In the genomic region with DNA sequence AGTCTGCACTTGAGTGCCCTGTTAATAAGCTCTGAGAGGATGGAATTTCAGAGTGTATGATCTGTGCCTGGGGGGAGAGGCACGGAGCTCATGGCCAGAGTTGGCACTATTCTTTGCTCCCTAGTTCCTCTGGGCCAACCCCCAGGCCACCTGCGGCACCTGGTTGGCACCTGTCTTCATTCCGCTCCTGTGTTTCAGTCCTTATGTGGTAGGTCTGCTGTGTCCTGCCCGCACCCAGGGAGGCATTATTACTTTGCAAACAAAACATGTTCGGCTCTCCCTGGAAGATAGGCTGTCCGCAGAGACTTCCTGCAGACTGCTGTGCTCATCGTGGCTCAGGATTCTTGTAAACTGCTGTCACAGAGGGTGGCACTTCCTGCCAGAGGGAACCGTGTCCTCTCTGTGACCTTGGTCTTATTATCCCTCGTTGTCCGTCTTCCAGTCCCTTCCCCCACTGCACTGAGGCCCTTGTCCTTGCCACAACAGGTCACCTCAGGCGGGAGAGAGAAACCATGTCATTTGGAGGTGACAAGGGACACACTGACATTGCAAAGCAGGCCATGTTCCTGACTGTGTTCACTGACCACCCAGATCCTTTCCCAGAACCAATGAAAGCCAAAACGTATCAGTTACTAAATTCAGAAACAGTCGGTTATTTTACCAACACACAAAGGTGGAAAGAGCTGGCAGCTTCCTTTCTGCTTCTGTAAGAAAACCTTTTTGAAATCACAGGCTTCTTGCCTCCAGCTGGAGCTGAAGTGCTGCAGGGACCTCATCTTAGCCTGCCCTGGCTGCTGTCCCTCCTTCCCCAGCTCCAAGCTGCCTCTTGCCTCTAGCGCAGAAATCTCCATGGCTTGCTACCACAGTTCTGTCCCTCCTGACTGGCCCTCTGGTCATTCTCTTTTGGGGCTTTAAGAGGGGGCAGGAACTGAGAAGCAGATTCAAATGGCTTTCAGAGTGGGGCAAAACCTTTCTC, we compare ENCODE assay signal across 9 mouse cellular contexts.
DNase-seq lines count a peak whose midpoint lies in the region; ATAC-seq and TF ChIP-seq lines count a peak whose summit lies in the region.
"Had no signal": no experiment of that assay in that cellular context is flagged by ENCODE, and none has a peak within 500 bp of the region (broad histone marks: within the 10 kb centered on the region; RNA-seq: fewer than 3 reads in every experiment).

No protein-coding gene starts in this region.

- TF ChIP-seq EP300 in liver, postnatal 0 days (IDR thresholded peaks at IDR 0.05; ENCODE audit: low read depth) = peak; percentile 42

- peak; percentile 31 for DNase-seq in kidney, adult 2 months
- no peak for DNase-seq in kidney, adult 8-10 months
- DNase-seq in embryo, embryonic 10 days (ENCODE audit: low spot score) = peak; percentile 84
- DNase-seq in liver, postnatal 0 days = peak; percentile 40
- no peak for DNase-seq in right cerebral cortex, postnatal 36 days (ENCODE audit: low spot score in 2 of 2)
- DNase-seq in urinary bladder, postnatal 36 days (ENCODE audit: low spot score in 2 of 2) = no peak

- no peak for TF ChIP-seq POLR2A in kidney, adult 2 months (IDR thresholded peaks at IDR 0.05; ENCODE audit: low read depth, low read length)

- no peak for ATAC-seq in hindbrain, embryonic 16.5 days
- ATAC-seq in liver, postnatal 0 days = peak; percentile 71
- ATAC-seq in neural tube, embryonic 13.5 days (ENCODE audit: low read depth) = no peak

- no peaks in the 10 kb centered on the region for H3K9me3 ChIP-seq in hindbrain, embryonic 16.5 days (ENCODE audit: control insufficient read depth, low read length)
- H3K9me3 ChIP-seq in liver, postnatal 0 days (ENCODE audit: low read length) = no peaks in the 10 kb centered on the region
- H3K9me3 ChIP-seq in neural tube, embryonic 13.5 days = no peaks in the 10 kb centered on the region
- H3K9me3 ChIP-seq: limb, embryonic 12.5 days had no signal

- no peaks in the 10 kb centered on the region for H3K27me3 ChIP-seq in kidney, adult 2 months (replicated peaks; ENCODE audit: control insufficient read depth, insufficient read depth, low read length)
- no peaks in the 10 kb centered on the region for H3K27me3 ChIP-seq in hindbrain, embryonic 16.5 days (replicated peaks; ENCODE audit: control insufficient read depth, insufficient read depth, low read length)
- H3K27me3 ChIP-seq in liver, postnatal 0 days (ENCODE audit: insufficient read depth, low read length) = no peaks in the 10 kb centered on the region
- no peaks in the 10 kb centered on the region for H3K27me3 ChIP-seq in neural tube, embryonic 13.5 days

- H3K4me2 ChIP-seq in hindbrain, embryonic 16.5 days (ENCODE audit: low read length) = no peak overlapping the region
- no peak overlapping the region for H3K4me2 ChIP-seq in liver, postnatal 0 days (ENCODE audit: low read depth, low read length)
- H3K4me2 ChIP-seq in neural tube, embryonic 13.5 days = no peak overlapping the region
- H3K4me2 ChIP-seq: limb, embryonic 12.5 days had no signal

- no peak for TF ChIP-seq CTCF in kidney, adult 2 months (conservative IDR thresholded peaks at IDR 0.05; ENCODE audit: insufficient read depth, insufficient read length, low read depth, low read length)
- no peak for TF ChIP-seq CTCF in liver, postnatal 0 days (IDR thresholded peaks at IDR 0.05; ENCODE audit: low read depth)

- 28% methylated on average over 14 of the region's 14 CpGs for WGBS in kidney, adult 2 months
- WGBS in hindbrain, embryonic 16.5 days = 21% methylated on average over 14 of the region's 14 CpGs
- WGBS in liver, postnatal 0 days (ENCODE audit: insufficient replicate concordance) = 23% methylated on average over 14 of the region's 14 CpGs
- WGBS in neural tube, embryonic 13.5 days = 11% methylated on average over 14 of the region's 14 CpGs

- H3K4me1 ChIP-seq in kidney, adult 2 months (ENCODE audit: control insufficient read depth, insufficient read depth, low read length) = no peaks in the 10 kb centered on the region
- peaks cover 33% of the 10 kb centered on the region for H3K4me1 ChIP-seq in hindbrain, embryonic 16.5 days (ENCODE audit: control insufficient read depth, insufficient read depth, low read depth, low read length)
- H3K4me1 ChIP-seq in liver, postnatal 0 days (ENCODE audit: insufficient read depth) = 0 out of 2 replicates have a peak, but pooled peaks cover 6% of the 10 kb centered on the region
- H3K4me1 ChIP-seq in neural tube, embryonic 13.5 days (replicated peaks) = peaks cover 56% of the 10 kb centered on the region

- no peaks in the 10 kb centered on the region for H3K36me3 ChIP-seq in kidney, adult 2 months (ENCODE audit: control insufficient read depth, insufficient read depth, low read length)
- no peaks in the 10 kb centered on the region for H3K36me3 ChIP-seq in hindbrain, embryonic 16.5 days (ENCODE audit: control insufficient read depth, insufficient read depth, low read length)
- no peaks in the 10 kb centered on the region for H3K36me3 ChIP-seq in liver, postnatal 0 days (replicated peaks; ENCODE audit: insufficient read depth, low read length)
- no peaks in the 10 kb centered on the region for H3K36me3 ChIP-seq in neural tube, embryonic 13.5 days
- H3K36me3 ChIP-seq: limb, embryonic 12.5 days had no signal

- 0 out of 2 replicates have a peak overlapping the region, but pooled peaks have one; percentile 15 for H3K9ac ChIP-seq in hindbrain, embryonic 16.5 days (ENCODE audit: low read depth, low read length)
- H3K9ac ChIP-seq in liver, postnatal 0 days (replicated peaks) = no peak overlapping the region
- peak overlapping the region; percentile 26; the same call in 1 of the 2 replicates for H3K9ac ChIP-seq in neural tube, embryonic 13.5 days
- H3K9ac ChIP-seq: limb, embryonic 12.5 days had no signal

- no peak overlapping the region for H3K4me3 ChIP-seq in kidney, adult 2 months (ENCODE audit: insufficient read depth, low read depth, low read length)
- no peak overlapping the region for H3K4me3 ChIP-seq in hindbrain, embryonic 16.5 days (ENCODE audit: low read length)
- H3K4me3 ChIP-seq in liver, postnatal 0 days (ENCODE audit: low read depth, low read length) = no peak overlapping the region
- H3K4me3 ChIP-seq in neural tube, embryonic 13.5 days = no peak overlapping the region
- H3K4me3 ChIP-seq: limb, embryonic 12.5 days had no signal

- no peak overlapping the region for H3K27ac ChIP-seq in kidney, adult 2 months (ENCODE audit: insufficient read depth, low read depth, low read length)
- H3K27ac ChIP-seq in hindbrain, embryonic 16.5 days (ENCODE audit: low read depth, low read length) = peak overlapping the region; percentile 59
- peak overlapping the region; percentile 67 for H3K27ac ChIP-seq in liver, postnatal 0 days (ENCODE audit: low read depth)
- peak overlapping the region; percentile 47 for H3K27ac ChIP-seq in neural tube, embryonic 13.5 days (replicated peaks)
- H3K27ac ChIP-seq: limb, embryonic 12.5 days had no signal

Comparison
In these comparisons a context has a peak if more than half of its experiments do, and no peak if none do; other contexts are left out.
1. DNase-seq: peak in kidney, adult 2 months (single experiment), embryo, embryonic 10 days (single experiment) and liver, postnatal 0 days (single experiment); none in kidney, adult 8-10 months (0 of 2), right cerebral cortex, postnatal 36 days (0 of 2) and urinary bladder, postnatal 36 days (0 of 2).